Mouse (Mus musculus): ENCODE data around the gene Olfr532. TPM values are rescaled to one million over a fixed set of nuclear protein-coding genes. Genes with fewer than 3 reads are reported as not detected.
"Not testable (repeated sequence)": the region's sequence is repeated elsewhere in the genome, so short reads cannot be mapped to it uniquely, and the experiment has no call there.

Gene Olfr532
- total RNA-seq (2021) (not detected), polyA plus RNA-seq (2012; rRNA removed) (not detected in 2 replicates)
- long read RNA-seq = 0 reads

DNA sequence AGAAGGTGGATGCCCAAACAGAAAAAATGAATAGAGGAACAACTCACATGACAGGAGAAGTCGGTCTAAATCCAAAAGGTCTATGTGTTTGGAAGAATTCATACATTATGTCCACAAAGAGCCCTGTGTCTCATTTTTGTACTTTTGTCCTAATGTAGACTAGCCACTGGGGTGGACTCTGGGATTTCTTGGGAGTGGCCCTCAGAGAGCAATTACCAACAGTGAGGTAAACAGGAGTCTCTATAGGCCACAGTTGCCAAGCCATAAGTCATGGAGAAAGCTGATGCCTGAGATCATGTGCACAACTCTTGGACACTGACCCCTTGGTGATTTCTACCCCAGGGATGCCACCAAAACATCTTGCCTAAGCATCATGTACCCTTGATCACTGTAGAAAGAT, at the start of gene Olfr532:
Olfr532 (minus strand) TSS at position 101 of the 400 bp plus-strand sequence.
- DNase-seq = no peak

DNA sequence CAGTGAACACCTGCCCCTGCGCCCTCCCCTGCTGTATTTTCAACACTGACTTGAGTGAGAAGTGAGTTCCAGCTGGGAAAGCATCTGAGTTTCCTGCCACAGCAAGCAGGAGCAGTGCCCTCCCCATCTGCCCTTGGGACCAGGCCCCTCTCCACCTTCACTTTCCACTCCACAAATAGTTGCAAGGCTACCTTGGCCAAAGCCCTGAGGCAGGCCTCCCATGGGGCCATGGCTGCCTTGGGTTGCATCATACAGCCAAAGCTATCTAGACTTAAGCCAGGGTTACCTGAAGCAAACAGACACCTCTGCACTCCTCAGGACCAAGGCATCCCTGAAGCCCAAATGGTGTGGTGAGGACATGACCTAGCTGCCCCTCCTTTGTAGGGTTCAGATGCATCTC, 41.6 kb upstream of the Olfr532 start, which contains the start of gene Olfr533:
Olfr533 (plus strand) TSS at position 301 of the 400 bp plus-strand sequence.
- DNase-seq = not testable (repeated sequence)

DNA sequence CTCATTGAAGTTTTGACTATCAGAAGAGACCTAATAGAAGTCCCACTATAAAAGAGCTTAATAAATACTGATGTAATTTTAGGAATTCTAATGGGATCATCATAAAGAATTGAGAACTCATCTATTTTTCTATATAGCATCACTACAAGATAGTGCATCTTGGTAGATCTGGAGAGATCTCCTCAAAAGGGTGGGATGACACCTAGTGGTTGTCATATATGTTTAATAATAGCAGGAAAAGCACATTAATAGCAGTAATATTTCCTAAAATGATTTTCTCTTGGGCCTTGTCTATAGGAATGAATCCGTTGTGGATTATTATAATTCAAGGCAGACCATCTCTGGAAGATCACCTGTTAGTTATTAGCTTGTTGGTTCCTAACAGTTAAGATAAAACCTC, 21.7 kb upstream of the Olfr532 start:
- no peak for DNase-seq

DNA sequence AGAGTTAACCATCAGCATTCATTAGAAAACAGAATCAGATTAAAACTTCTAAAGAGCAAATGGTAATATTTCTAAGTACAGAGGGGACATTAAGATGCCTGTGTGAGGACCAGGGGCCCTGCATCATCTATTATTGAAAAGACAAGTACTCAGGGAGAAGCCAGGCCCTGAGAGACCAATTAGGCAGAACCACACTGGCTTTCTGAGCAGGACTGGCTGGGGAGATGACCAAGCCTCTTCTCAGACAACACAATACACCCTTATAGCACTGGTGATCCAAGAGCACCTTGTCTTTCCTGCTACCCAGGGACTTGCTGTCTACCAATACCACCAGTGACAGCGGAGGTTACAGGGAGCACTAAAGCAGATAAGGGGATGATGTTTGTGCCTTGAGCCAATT, 18.6 kb downstream of the Olfr532 start, which contains the start of gene Olfr531:
Olfr531 (minus strand) TSS at position 101 of the 400 bp plus-strand sequence.
- no peak for DNase-seq

DNA sequence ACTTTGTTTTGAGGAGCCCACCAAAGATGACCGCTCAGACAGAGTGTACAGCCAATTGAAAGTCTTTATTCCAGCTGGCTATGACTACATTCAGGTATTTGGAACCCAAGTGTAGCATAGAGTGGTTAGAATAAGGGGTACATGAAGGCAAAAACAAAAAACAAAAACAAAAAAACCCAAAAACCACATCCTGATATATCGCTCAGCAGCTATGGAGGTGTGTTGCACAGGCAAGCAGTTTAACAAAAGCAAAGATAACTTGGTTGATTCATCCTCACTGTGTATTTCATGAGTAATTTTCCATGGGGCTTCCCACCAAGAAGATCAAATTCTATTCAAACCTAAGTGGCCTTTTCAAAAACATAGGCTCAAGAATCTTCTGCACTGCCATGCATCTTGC, 44.5 kb downstream of the Olfr532 start:
- no peak for DNase-seq

DNA sequence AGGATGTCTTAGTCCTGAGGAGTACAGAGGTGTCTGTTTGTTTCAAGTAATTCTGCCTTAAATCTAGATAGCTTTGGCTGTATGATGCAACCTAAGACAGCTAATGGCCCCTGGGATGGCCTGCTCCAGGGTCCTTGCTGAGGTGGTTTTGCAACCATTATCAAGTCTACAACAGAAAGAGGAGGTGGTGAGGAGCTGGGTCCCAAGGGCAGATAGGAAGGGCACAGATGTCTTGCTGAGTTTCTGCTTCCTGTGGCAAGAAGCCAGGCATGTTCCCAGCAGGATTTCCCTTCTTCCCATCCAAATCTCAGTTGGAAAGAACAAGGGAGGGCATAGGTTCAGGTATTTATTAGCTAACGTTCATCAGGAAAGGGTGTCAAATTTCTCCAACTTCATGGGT, 45.2 kb downstream of the Olfr532 start, which contains the start of gene Olfr530:
Olfr530 (minus strand) TSS at position 101 of the 400 bp plus-strand sequence.
- DNase-seq = no peak

DNA sequence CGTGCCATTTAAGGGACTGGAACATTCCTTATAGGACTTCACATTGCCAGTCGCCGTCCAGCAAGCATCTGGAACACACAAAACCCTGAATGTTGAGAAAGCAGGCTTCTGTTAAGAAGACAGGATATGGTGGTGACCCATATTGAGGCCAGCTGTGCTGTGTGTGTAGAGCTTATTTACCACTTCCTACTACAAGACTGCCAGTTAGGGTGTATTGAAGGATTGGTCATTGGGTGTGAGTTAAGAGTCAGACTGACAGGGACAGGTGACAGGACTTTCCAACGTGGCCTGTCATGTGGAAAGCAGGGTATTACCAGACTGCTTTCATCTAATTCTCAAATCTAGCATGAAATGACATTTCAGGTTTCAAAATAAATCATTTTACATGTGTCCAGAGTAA, 47.1 kb downstream of the Olfr532 start:
- no peak for DNase-seq

Other genes with a start within 250 kb of the Olfr532 start
- gene Olfr523, start 248.4 kb downstream of the Olfr532 start, total RNA-seq (2021) = not detected
- gene Olfr523, start 248.4 kb downstream of the Olfr532 start, polyA plus RNA-seq (2012; rRNA removed) = not detected in 2 replicates
- gene Olfr524, start 215.7 kb downstream of the Olfr532 start, total RNA-seq (2021) = not detected
- gene Olfr524, start 215.7 kb downstream of the Olfr532 start, polyA plus RNA-seq (2012; rRNA removed) = not detected in 2 replicates
- gene Cd163l1, start 203.4 kb downstream of the Olfr532 start, total RNA-seq (2021) = not detected
- gene Cd163l1, start 203.4 kb downstream of the Olfr532 start, polyA plus RNA-seq (2012; rRNA removed) = 0.08 TPM in 1 of 2 replicates, not detected in the other
- gene 5830411N06Rik, start 174.4 kb downstream of the Olfr532 start, total RNA-seq (2021) = not detected
- gene 5830411N06Rik, start 174.4 kb downstream of the Olfr532 start, polyA plus RNA-seq (2012; rRNA removed) = not detected in 2 replicates
- not detected for gene Olfr525, start 100.8 kb downstream of the Olfr532 start, total RNA-seq (2021)
- not detected in 2 replicates for gene Olfr525, start 100.8 kb downstream of the Olfr532 start, polyA plus RNA-seq (2012; rRNA removed)
- not detected for gene Olfr527, start 87.6 kb downstream of the Olfr532 start, total RNA-seq (2021)
- 0.11 TPM in 1 of 2 replicates, not detected in the other for gene Olfr527, start 87.6 kb downstream of the Olfr532 start, polyA plus RNA-seq (2012; rRNA removed)
- gene Olfr60, start 60.0 kb downstream of the Olfr532 start, total RNA-seq (2021) = not detected
- not detected in 2 replicates for gene Olfr60, start 60.0 kb downstream of the Olfr532 start, polyA plus RNA-seq (2012; rRNA removed)
- not detected for gene Olfr530, start 45.3 kb downstream of the Olfr532 start, total RNA-seq (2021)
- gene Olfr530, start 45.3 kb downstream of the Olfr532 start, polyA plus RNA-seq (2012; rRNA removed) = not detected in 2 replicates
- gene Olfr531, start 18.7 kb downstream of the Olfr532 start, total RNA-seq (2021) = not detected
- not detected in 2 replicates for gene Olfr531, start 18.7 kb downstream of the Olfr532 start, polyA plus RNA-seq (2012; rRNA removed)
- not detected for gene Olfr533, start 41.7 kb upstream of the Olfr532 start, total RNA-seq (2021)
- gene Olfr533, start 41.7 kb upstream of the Olfr532 start, polyA plus RNA-seq (2012; rRNA removed) = not detected in 2 replicates
- gene Olfr535, start 62.6 kb upstream of the Olfr532 start, total RNA-seq (2021) = not detected
- not detected in 2 replicates for gene Olfr535, start 62.6 kb upstream of the Olfr532 start, polyA plus RNA-seq (2012; rRNA removed)
- gene Olfr536, start 85.8 kb upstream of the Olfr532 start, total RNA-seq (2021) = not detected
- not detected in 2 replicates for gene Olfr536, start 85.8 kb upstream of the Olfr532 start, polyA plus RNA-seq (2012; rRNA removed)
- gene Olfr538, start 146.2 kb upstream of the Olfr532 start, total RNA-seq (2021) = not detected
- not detected in 2 replicates for gene Olfr538, start 146.2 kb upstream of the Olfr532 start, polyA plus RNA-seq (2012; rRNA removed)
- gene Olfr46, start 179.6 kb upstream of the Olfr532 start, total RNA-seq (2021) = not detected
- not detected in 2 replicates for gene Olfr46, start 179.6 kb upstream of the Olfr532 start, polyA plus RNA-seq (2012; rRNA removed)
- gene Olfr61, start 207.3 kb upstream of the Olfr532 start, total RNA-seq (2021) = not detected
- not detected in 2 replicates for gene Olfr61, start 207.3 kb upstream of the Olfr532 start, polyA plus RNA-seq (2012; rRNA removed)
- not detected for gene Olfr53, start 224.8 kb upstream of the Olfr532 start, total RNA-seq (2021)
- not detected in 2 replicates for gene Olfr53, start 224.8 kb upstream of the Olfr532 start, polyA plus RNA-seq (2012; rRNA removed)
- gene Olfr539, start 238.3 kb upstream of the Olfr532 start, total RNA-seq (2021) = under 1 TPM in 1 of 2 experiments, not detected in 1; 0.03 TPM
- not detected in 2 replicates for gene Olfr539, start 238.3 kb upstream of the Olfr532 start, polyA plus RNA-seq (2012; rRNA removed)